Mouse (Mus musculus): ENCODE data around the gene Tet3.

DNA sequence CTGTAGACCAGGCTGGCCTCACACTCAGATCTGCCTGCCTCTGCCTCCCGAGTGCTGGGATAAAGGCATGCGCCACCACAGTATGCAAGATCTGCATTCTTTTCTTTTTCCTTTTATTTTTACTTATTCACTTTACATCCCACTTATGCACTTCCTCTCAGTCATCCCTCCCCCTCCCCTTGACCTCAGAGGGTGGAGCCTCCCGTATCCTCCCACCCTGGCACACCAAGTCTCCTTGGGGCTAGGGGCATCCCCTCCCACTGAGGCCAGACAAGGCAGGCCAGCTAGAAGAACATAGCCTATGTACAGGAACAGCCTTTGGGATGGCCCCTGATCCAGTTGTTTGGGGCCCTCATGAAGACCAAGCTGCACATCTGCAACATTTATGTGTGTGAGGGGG is 41.4 kb downstream of the Tet3 start:
- TF ChIP-seq CTCF (IDR thresholded peaks at IDR 0.05; ENCODE audit: low read depth, low read length) (no peak), POLR2A (IDR thresholded peaks at IDR 0.05; ENCODE audit: borderline replicate concordance, low read depth, low read length) (no peak)
